Mouse (Mus musculus): ENCODE measurements around the gene Zfp14. TPM values are rescaled to one million over a fixed set of nuclear protein-coding genes. Genes with fewer than 3 reads are reported as not detected.

The Zfp14 gene
- polyA plus RNA-seq, 1 experiment from 2014 or later = 13.7 TPM

GRCm38 (mm10) chr7:30000601-30001000, 50.6 kb downstream of the Zfp14 start:
- Histone ChIP-seq H3K4me1 (ENCODE audit: control insufficient read depth, insufficient read depth, low read length) (no peaks in the 10 kb centered on the region), H3K4me2 (ENCODE audit: low read length) (no peak overlapping the region), H3K27ac (ENCODE audit: low read length) (no peak overlapping the region), H3K4me3 (ENCODE audit: low read depth, low read length) (no peak overlapping the region), H3K27me3 (ENCODE audit: control insufficient read depth, insufficient read depth, low read depth, low read length) (no peaks in the 10 kb centered on the region), H3K36me3 (ENCODE audit: control insufficient read depth, insufficient read depth, low read length) (peaks cover 24% of the 10 kb centered on the region), H3K9me3 (replicated peaks; ENCODE audit: control insufficient read depth, low read length, poor library complexity, severe bottlenecking) (no peaks in the 10 kb centered on the region), H3K9ac (ENCODE audit: low read depth, low read length) (no peak overlapping the region)
- WGBS = 94% methylated on average over 5 of the region's 5 CpGs
- ATAC-seq = no peak

- Histone ChIP-seq H3K4me2 (ENCODE audit: low read length) (no peak overlapping the region), H3K36me3 (ENCODE audit: control insufficient read depth, insufficient read depth, low read length) (peaks cover 30% of the 10 kb centered on the region), H3K9ac (ENCODE audit: low read depth, low read length) (no peak overlapping the region), H3K9me3 (replicated peaks; ENCODE audit: control insufficient read depth, low read length, poor library complexity, severe bottlenecking) (no peaks in the 10 kb centered on the region), H3K4me3 (ENCODE audit: low read depth, low read length) (no peak overlapping the region), H3K27me3 (ENCODE audit: control insufficient read depth, insufficient read depth, low read depth, low read length) (no peaks in the 10 kb centered on the region), H3K27ac (ENCODE audit: low read length) (no peak overlapping the region), H3K4me1 (ENCODE audit: control insufficient read depth, insufficient read depth, low read length) (no peaks in the 10 kb centered on the region)
- 98% methylated on average over 8 of the region's 8 CpGs for WGBS
- no peak for ATAC-seq
Observed at GRCm38 (mm10) chr7:29995134-29995533, 56.0 kb downstream of the Zfp14 start.

DNA sequence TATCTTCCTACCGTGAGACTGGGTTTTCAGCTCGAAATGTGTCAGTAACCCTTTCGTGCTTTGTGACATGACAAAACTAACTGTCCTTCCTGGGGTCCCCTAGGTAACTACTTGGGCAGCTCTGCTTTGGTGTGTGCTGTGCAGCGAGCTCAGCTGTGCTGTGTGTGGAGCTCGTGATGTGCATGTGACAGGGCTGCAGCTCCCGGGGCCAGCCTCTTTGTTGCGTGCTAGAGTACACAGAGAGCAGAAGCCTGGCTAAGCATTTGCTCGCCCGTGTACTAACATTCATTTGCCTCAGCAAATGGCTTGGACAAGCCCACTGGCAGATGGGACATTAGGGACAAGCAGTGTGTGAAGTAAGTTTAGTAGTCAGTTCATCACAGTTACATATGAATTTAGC, 57.8 kb downstream of the Zfp14 start:
- peaks cover 24% of the 10 kb centered on the region for H3K36me3 ChIP-seq (ENCODE audit: control insufficient read depth, insufficient read depth, low read length)
- no peak overlapping the region for H3K4me3 ChIP-seq (ENCODE audit: low read depth, low read length)
- no peak for ATAC-seq
- no peaks in the 10 kb centered on the region for H3K27me3 ChIP-seq (ENCODE audit: control insufficient read depth, insufficient read depth, low read depth, low read length)
- no peaks in the 10 kb centered on the region for H3K9me3 ChIP-seq (replicated peaks; ENCODE audit: control insufficient read depth, low read length, poor library complexity, severe bottlenecking)
- H3K27ac ChIP-seq (ENCODE audit: low read length) = no peak overlapping the region
- 98% methylated on average over 9 of the region's 9 CpGs for WGBS
- H3K4me2 ChIP-seq (ENCODE audit: low read length) = no peak overlapping the region
- no peak overlapping the region for H3K9ac ChIP-seq (ENCODE audit: low read depth, low read length)
- H3K4me1 ChIP-seq (ENCODE audit: control insufficient read depth, insufficient read depth, low read length) = no peaks in the 10 kb centered on the region

- Histone ChIP-seq H3K4me2 (ENCODE audit: low read length) (no peak overlapping the region), H3K27ac (ENCODE audit: low read length) (no peak overlapping the region), H3K27me3 (ENCODE audit: control insufficient read depth, insufficient read depth, low read depth, low read length) (no peaks in the 10 kb centered on the region), H3K4me1 (ENCODE audit: control insufficient read depth, insufficient read depth, low read length) (no peaks in the 10 kb centered on the region), H3K36me3 (ENCODE audit: control insufficient read depth, insufficient read depth, low read length) (peaks cover 21% of the 10 kb centered on the region), H3K9me3 (replicated peaks; ENCODE audit: control insufficient read depth, low read length, poor library complexity, severe bottlenecking) (no peaks in the 10 kb centered on the region), H3K9ac (ENCODE audit: low read depth, low read length) (no peak overlapping the region), H3K4me3 (ENCODE audit: low read depth, low read length) (no peak overlapping the region)
- no peak for ATAC-seq
- WGBS = 98% methylated on average over 8 of the region's 8 CpGs
Observed at GRCm38 (mm10) chr7:29992698-29993097, 58.5 kb downstream of the Zfp14 start.

DNA sequence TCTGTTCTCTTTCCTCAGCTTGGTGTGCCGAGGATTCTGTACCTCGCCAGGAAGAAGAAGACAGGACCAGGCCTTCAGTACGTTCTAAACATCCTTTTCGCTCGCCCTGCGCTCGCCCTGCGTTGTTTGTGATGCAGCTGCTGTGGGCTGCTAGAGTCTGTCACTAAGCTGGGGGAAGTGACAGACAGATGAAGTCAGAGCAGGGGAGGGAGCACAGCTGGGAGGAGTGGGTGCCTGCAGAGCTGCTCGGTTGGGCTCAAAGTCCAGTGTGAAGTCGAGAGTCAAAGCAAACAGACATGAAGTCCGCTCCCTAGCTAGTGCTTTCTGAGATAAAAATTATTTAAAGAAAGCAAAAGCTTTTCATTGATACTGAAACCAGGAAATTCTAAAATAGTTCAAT, 62.1 kb downstream of the Zfp14 start:
- H3K4me1 ChIP-seq (ENCODE audit: control insufficient read depth, insufficient read depth, low read length) = peaks cover 9% of the 10 kb centered on the region
- no peak overlapping the region for H3K9ac ChIP-seq (ENCODE audit: low read depth, low read length)
- no peak overlapping the region for H3K27ac ChIP-seq (ENCODE audit: low read length)
- no peaks in the 10 kb centered on the region for H3K27me3 ChIP-seq (ENCODE audit: control insufficient read depth, insufficient read depth, low read depth, low read length)
- H3K4me3 ChIP-seq (ENCODE audit: low read depth, low read length) = no peak overlapping the region
- H3K4me2 ChIP-seq (ENCODE audit: low read length) = no peak overlapping the region
- no peaks in the 10 kb centered on the region for H3K9me3 ChIP-seq (replicated peaks; ENCODE audit: control insufficient read depth, low read length, poor library complexity, severe bottlenecking)
- H3K36me3 ChIP-seq (ENCODE audit: control insufficient read depth, insufficient read depth, low read length) = peaks cover 17% of the 10 kb centered on the region
- 89% methylated on average over 11 of the region's 11 CpGs for WGBS
- no peak for ATAC-seq

GRCm38 (mm10) chr7:29987551-29987950, 63.6 kb downstream of the Zfp14 start:
- Histone ChIP-seq H3K36me3 (ENCODE audit: control insufficient read depth, insufficient read depth, low read length) (peaks cover 14% of the 10 kb centered on the region), H3K4me2 (ENCODE audit: low read length) (no peak overlapping the region), H3K4me3 (ENCODE audit: low read depth, low read length) (no peak overlapping the region), H3K9me3 (replicated peaks; ENCODE audit: control insufficient read depth, low read length, poor library complexity, severe bottlenecking) (no peaks in the 10 kb centered on the region), H3K4me1 (ENCODE audit: control insufficient read depth, insufficient read depth, low read length) (peaks cover 15% of the 10 kb centered on the region), H3K27ac (ENCODE audit: low read length) (no peak overlapping the region), H3K27me3 (ENCODE audit: control insufficient read depth, insufficient read depth, low read depth, low read length) (no peaks in the 10 kb centered on the region), H3K9ac (ENCODE audit: low read depth, low read length) (no peak overlapping the region)
- 93% methylated on average over 5 of the region's 5 CpGs for WGBS
- ATAC-seq = no peak

Small RNAs within 50 kb of the gene (microRNA-seq; reads per million reads assigned to microRNA genes)
- not detected for gene Gm23368

Other genes with a start within 250 kb of the Zfp14 start
- 32.2 and 32.3 TPM in 2 replicates for gene Zfp790, start 235.3 kb downstream of the Zfp14 start, polyA plus RNA-seq (2015; fragmentation: Nextera tagmentation; extraction: Ambion mirVana)
- gene Zfp940, start 197.7 kb downstream of the Zfp14 start, polyA plus RNA-seq (2015; fragmentation: Nextera tagmentation; extraction: Ambion mirVana) = 17.4 and 17.9 TPM in 2 replicates
- gene Zfp420, start 191.4 kb downstream of the Zfp14 start, polyA plus RNA-seq (2015; fragmentation: Nextera tagmentation; extraction: Ambion mirVana) = 23.7 and 26.7 TPM in 2 replicates
- gene Zfp27, start 144.8 kb downstream of the Zfp14 start, polyA plus RNA-seq (2015; fragmentation: Nextera tagmentation; extraction: Ambion mirVana) = 14.0 and 14.7 TPM in 2 replicates
- gene Zfp383, start 143.2 kb downstream of the Zfp14 start, polyA plus RNA-seq (2015; fragmentation: Nextera tagmentation; extraction: Ambion mirVana) = 7.4 and 7.7 TPM in 2 replicates
- gene Zfp74, start 97.3 kb downstream of the Zfp14 start, polyA plus RNA-seq (2015; fragmentation: Nextera tagmentation; extraction: Ambion mirVana) = 24.4 and 26.7 TPM in 2 replicates
- 3.4 and 4.3 TPM in 2 replicates for gene Zfp568, start 67.4 kb downstream of the Zfp14 start, polyA plus RNA-seq (2015; fragmentation: Nextera tagmentation; extraction: Ambion mirVana)
- gene Zfp82, start 21.5 kb upstream of the Zfp14 start, polyA plus RNA-seq (2015; fragmentation: Nextera tagmentation; extraction: Ambion mirVana) = 10.2 and 13.4 TPM in 2 replicates
- 2.0 and 3.2 TPM in 2 replicates for gene Gm26920, start 39.0 kb upstream of the Zfp14 start, polyA plus RNA-seq (2015; fragmentation: Nextera tagmentation; extraction: Ambion mirVana)
- gene Zfp566, start 39.1 kb upstream of the Zfp14 start, polyA plus RNA-seq (2015; fragmentation: Nextera tagmentation; extraction: Ambion mirVana) = 18.1 and 18.7 TPM in 2 replicates
- gene Zfp260, start 43.4 kb upstream of the Zfp14 start, polyA plus RNA-seq (2015; fragmentation: Nextera tagmentation; extraction: Ambion mirVana) = 79.5 and 87.9 TPM in 2 replicates
- 24.5 and 26.6 TPM in 2 replicates for gene Zfp382, start 70.6 kb upstream of the Zfp14 start, polyA plus RNA-seq (2015; fragmentation: Nextera tagmentation; extraction: Ambion mirVana)
- 10.8 and 13.4 TPM in 2 replicates for gene Zfp146, start 118.4 kb upstream of the Zfp14 start, polyA plus RNA-seq (2015; fragmentation: Nextera tagmentation; extraction: Ambion mirVana)
- 5.9 and 8.5 TPM in 2 replicates for gene Cox7a1, start 132.8 kb upstream of the Zfp14 start, polyA plus RNA-seq (2015; fragmentation: Nextera tagmentation; extraction: Ambion mirVana)
- 64.8 and 65.3 TPM in 2 replicates for gene Capns1, start 147.4 kb upstream of the Zfp14 start, polyA plus RNA-seq (2015; fragmentation: Nextera tagmentation; extraction: Ambion mirVana)
- 158 and 166 TPM in 2 replicates for gene Polr2i, start 180.6 kb upstream of the Zfp14 start, polyA plus RNA-seq (2015; fragmentation: Nextera tagmentation; extraction: Ambion mirVana)
- gene Tbcb, start 180.9 kb upstream of the Zfp14 start, polyA plus RNA-seq (2015; fragmentation: Nextera tagmentation; extraction: Ambion mirVana) = 436 and 442 TPM in 2 replicates
- not detected in 2 replicates for gene Ovol3, start 184.3 kb upstream of the Zfp14 start, polyA plus RNA-seq (2015; fragmentation: Nextera tagmentation; extraction: Ambion mirVana)
- 0.51 and 1.3 TPM in 2 replicates for gene Thap8, start 228.7 kb upstream of the Zfp14 start, polyA plus RNA-seq (2015; fragmentation: Nextera tagmentation; extraction: Ambion mirVana)
- gene Wdr62, start 229.0 kb upstream of the Zfp14 start, polyA plus RNA-seq (2015; fragmentation: Nextera tagmentation; extraction: Ambion mirVana) = 3.8 and 4.0 TPM in 2 replicates
- gene Clip3, start 240.3 kb upstream of the Zfp14 start, polyA plus RNA-seq (2015; fragmentation: Nextera tagmentation; extraction: Ambion mirVana) = 100 and 124 TPM in 2 replicates